Mouse (Mus musculus) naive thymus-derived CD4-positive, alpha-beta T cell, adult 2 months (primary cell): Measurements from ENCODE around the gene Olfr790.

ENCODE experiments used
- DNase-seq: peaks from one replicate; pipeline ENCODE4 v3.0.0-alpha.2; 2011; ENCODE audit warnings: low read depth

Olfr790 gene

DNA sequence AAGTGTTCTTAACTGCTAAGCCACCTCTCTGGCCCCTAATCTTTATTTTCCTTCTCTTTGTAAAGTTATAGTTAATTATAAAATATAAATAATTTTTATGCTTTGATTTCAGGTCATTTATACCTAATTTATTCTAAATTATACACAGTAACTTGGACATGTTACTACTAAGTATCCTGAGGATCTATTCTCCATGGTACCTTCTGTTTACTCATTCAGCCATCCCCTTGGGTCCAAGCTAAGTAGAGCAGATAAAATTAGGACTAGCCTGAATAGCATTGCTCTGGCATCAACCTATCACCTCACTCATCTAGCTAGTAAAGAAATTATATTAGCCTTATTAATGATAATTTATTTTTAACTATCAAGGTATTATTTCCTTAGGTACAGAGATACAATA lies at the start of gene Olfr790:
Gene Olfr790 (plus strand): TSS at position 301 of the 400 bp plus-strand sequence.
- DNase-seq = no peak

DNA sequence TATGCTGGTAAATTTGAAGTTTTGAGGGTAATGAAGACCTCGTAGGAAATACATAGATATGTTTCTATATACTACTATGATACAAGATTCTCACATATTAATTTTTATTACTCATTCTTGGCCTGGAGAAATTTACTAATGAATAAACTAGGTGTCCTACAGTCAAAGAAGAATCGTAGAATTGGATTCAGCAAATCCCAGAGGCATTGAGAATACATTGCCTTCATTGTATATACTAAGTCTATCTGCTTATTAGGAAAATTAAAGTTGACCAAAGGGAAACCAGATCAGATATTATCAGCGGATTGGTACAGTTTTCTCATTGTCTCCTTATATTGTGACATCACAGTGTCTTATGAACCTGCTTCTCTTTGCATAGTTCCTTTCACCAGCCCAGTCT lies 36.7 kb upstream of the Olfr790 start, which contains the start of gene Olfr787:
Gene Olfr787 (plus strand): TSS at position 301 of the 400 bp plus-strand sequence.
- no peak for DNase-seq

DNA sequence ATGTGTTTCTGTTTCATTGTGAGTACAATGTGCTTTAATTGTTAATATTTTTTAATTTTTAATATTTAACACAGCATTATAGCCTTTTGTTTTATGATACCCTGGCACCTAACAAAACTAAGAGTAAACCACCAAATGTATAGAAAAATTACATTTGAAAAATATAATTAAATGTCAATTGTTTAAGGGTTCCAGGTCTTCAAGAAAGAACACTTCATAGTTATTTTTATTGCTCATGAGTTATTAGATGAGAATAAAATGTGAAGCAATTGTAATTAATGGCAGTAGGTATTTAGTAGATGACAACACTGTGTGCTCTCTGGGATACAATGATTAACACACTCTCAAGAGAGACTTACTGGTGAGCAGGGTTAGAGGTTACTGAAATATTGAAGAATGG lies 27.6 kb upstream of the Olfr790 start, which contains the start of gene Olfr788:
Gene Olfr788 (plus strand): TSS at position 301 of the 400 bp plus-strand sequence.
- DNase-seq = no peak

DNA sequence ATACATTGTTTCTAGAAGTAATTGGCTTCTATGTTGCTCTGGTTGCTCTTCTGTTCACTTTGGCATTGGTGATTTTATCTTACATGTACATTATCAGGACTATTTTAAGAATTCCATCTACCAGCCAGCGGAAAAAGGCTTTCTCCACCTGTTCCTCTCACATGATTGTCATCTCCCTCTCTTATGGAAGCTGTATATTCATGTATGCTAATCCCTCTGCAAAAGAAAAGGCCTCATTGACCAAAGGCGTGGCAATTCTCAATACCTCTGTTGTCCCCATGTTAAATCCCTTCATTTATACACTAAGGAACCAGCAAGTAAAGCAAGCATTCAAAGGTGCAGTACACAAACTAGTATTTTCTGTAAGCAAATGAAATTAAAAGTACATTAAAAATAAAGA lies 25.0 kb upstream of the Olfr790 start:
- no peak for DNase-seq

DNA sequence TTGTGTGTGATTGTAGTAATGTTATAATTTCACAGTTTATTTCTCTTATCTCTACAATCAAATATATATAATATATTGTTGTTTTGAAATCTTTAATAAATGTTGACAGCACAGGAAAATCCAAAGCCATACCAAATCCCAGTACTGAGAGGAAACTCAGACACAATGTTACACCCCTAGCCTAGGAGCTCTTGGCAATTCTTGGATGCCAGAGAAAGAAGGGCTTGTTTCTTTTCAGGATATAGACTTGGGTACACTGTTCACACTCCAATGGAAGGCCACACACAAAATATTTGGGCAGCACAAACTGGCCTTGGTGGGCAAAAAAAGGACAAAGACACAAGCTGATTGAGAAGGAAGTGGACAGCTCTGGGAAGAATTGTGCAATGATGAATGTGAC lies 24.6 kb upstream of the Olfr790 start:
- no peak for DNase-seq

DNA sequence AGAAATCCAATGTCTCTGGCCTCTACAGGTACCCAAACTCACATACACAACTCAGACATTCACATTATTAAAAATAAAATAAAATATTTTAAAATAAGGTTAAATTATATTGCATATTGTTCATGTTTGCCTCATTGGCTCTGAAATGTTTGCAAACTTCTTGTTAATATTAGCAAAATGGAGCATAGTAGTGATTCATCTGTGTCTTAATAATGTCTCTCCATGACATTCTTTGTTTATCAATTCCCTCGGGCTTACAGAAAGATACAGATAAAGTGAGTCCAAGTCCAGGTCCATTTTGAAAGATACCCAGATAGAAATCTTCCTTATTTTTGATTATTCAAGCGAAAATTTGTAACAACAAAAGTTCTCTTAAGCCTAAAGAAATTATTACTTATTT lies 13.8 kb upstream of the Olfr790 start, which contains the start of gene Olfr789:
Gene Olfr789 (plus strand): TSS at position 301 of the 400 bp plus-strand sequence.
- no peak for DNase-seq

DNA sequence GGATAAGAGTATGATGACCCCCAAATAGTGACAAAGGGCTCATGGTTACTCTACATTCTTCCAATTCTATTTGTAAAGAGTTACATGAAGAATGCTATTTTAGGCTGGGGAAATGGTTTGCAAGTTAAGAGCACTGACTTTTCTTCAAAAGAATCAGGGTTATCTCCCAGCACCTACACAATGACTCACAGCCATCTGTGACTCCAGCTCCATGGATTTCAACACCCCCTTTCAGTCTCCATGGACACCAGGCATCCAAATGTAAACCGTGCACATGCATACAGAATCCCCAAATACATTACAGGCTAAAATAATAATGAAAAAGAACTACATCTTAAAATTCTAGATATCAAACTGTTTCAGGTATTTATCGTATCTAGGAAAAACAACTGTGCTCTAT lies 8.2 kb upstream of the Olfr790 start:
- no peak for DNase-seq

DNA sequence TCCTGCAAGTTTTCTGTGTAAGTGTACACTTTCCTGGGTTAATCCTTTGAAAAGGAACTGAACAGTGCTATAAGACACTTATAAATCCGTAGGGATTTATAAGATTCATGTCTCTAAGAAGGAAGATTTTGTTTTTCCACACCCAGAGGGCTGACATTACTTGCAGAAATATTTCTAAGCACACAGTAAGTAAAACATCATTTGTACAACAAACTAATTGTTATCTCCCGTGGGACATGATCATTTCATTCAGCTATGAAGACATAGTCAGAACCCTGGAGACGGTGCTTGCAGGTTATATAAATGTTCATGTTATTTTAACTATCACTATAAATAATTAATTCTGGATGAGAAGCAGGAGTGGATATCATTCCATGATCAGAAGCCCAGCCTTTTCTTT lies 23.2 kb downstream of the Olfr790 start, which contains the start of gene Olfr791:
Gene Olfr791 (plus strand): TSS at position 301 of the 400 bp plus-strand sequence.
- DNase-seq = no peak

DNA sequence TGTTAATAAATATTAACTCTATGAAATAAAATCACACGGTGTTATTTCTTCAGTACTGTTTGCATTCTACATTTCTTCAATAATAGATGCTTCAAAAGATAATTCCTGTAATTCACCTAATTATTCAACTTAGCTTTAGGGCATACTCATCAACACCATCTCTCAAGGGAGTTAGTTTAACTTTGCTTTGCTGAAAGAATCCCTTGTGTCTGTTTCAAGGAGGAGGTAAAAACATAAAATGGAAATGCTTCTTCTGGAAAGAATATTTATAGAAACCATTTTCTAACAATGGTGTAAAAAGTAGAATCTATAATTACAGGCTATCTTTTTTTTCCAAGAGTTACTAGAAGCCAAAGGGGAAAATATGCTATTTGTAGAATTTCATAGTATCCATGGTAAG lies 40.6 kb downstream of the Olfr790 start, which contains the start of gene Olfr792:
Gene Olfr792 (plus strand): TSS at position 301 of the 400 bp plus-strand sequence.
- DNase-seq = no peak

DNA sequence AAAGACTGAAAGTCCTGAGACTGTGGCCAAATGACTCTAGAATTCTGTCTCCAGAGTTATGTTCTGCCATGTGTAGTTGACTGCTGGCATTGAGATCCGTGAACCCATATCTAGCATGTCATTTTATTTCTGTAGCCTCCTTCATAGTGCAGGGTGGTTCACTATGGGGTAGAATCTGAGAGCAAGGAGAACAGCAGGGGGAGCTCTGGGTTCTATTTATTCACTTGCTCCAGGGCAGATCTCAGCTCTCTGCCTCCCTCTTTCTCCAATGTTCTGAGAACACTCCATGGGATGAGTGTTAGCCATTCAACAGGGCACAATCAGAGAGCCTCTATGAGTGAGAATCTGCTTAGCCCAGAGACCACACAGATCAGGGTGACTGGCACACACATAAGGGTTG lies 51.1 kb downstream of the Olfr790 start:
- no peak for DNase-seq
